Mouse (Mus musculus): ENCODE data around the gene Hspe1.
"Not testable (repeated sequence)": the region's sequence is repeated elsewhere in the genome, so short reads cannot be mapped to it uniquely, and the experiment has no call there.

Gene Hspe1

GRCm38 (mm10) chr1:55082106-55082505 lies 5.8 kb upstream of the Hspe1 start:
- DNase-seq (ENCODE audit: low read depth in 1 of 2, low spot score in 2 of 2) = no peak

DNA sequence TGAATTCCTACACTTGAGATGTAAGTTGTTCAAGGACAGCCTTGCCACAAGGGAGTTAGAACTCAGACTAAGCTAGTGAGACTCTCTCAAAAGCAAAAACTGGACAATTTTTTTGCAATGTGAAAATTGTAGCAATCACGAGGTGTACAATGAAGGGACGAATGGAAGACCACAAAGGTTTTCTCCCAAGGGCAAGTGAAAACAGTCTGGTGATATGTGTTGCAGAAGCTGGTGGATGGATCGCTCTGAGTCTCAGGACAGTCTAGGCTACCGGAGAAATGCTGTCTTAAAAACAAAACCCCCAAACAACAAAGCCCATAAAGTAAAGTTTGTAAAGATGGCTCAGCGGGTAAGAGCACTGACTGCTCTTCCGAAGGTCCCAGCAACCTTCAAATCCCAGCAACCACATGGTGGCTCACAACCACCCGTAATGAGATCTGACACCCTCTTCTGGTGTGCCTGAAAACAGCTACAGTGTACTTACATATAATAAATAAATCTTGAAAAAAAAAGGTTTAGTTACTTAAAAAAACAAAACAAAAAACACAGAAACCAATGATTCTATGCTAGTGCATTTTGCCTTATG lies 2.1 kb upstream of the Hspe1 start:
- DNase-seq (ENCODE audit: low read depth in 1 of 2, low spot score in 2 of 2) = no peak

GRCm38 (mm10) chr1:55086868-55087400 lies 998 bp upstream of the Hspe1 start:
- DNase-seq (ENCODE audit: low read depth in 1 of 2, low spot score in 2 of 2) = peak in 1 of 2 experiments; percentile 2

GRCm38 (mm10) chr1:55087401-55087904 lies 479 bp upstream of the Hspe1 start:
- peak in 1 of 2 experiments; percentile 24 for DNase-seq (ENCODE audit: low read depth in 1 of 2, low spot score in 2 of 2)

GRCm38 (mm10) chr1:55088611-55089497 lies 922 bp downstream of the Hspe1 start:
- DNase-seq (ENCODE audit: low read depth in 1 of 2, low spot score in 2 of 2) = no peak

DNA sequence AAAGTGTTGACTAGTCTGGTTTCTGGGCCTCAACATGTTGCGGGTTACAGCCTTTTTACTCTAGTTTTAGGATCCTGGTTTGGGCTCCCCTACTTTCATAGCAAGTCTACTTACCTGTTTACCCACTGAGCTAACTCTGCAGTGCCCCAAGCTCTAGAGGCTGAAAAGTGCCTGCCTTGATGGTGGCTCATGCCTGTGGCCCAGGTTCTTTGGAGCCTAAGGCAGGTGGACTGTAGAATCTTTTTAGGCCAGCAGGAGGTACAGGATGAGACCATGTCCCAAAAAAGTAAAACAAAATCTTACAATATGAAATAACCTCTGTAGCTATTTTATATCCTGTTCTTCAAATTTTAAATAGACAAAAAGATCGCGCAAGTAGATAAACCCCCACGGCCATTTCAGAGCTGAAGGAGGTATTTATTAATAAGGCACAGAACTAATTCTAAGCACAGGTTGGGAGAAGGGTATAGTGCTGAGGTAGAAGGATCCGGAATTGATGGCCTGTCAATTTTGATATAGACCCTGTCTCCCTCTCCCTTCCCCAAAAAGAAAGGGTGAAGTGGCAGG lies 1.6 kb downstream of the Hspe1 start:
- DNase-seq (ENCODE audit: low read depth in 1 of 2, low spot score in 2 of 2) = no peak

GRCm38 (mm10) chr1:55092056-55092455 lies 4.1 kb downstream of the Hspe1 start:
- no peak for DNase-seq (ENCODE audit: low read depth in 1 of 2, low spot score in 2 of 2)

DNA sequence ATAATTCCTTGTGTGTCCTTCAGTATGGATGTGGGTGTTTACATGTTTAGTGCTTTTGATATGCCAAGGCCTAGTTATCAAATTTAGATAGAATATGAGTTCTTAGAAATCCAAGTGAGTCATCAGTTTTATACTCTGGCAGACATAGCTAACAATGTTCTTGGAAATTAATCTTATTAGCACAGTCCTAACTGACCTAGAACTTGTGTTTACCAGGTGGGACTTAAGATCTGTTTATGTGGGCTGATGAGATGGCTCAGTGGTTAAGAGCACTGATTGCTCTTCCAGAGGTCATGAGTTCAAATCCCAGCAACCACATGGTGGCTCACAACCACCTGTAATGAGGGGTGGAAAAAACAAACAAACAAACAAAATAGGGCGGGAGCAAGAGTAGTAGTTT lies 4.5 kb downstream of the Hspe1 start:
- DNase-seq (ENCODE audit: low read depth in 1 of 2, low spot score in 2 of 2) = no peak

- DNase-seq (ENCODE audit: low read depth in 1 of 2, low spot score in 2 of 2) = no peak
Observed at GRCm38 (mm10) chr1:55106919-55107585, 19.1 kb downstream of the Hspe1 start.

- DNase-seq (ENCODE audit: low read depth in 1 of 2, low spot score in 2 of 2) = no peak
Observed at GRCm38 (mm10) chr1:55107644-55108043, 19.7 kb downstream of the Hspe1 start.

- no peak for DNase-seq (ENCODE audit: low read depth in 1 of 2, low spot score in 2 of 2)
Observed at GRCm38 (mm10) chr1:55108473-55108872, 20.5 kb downstream of the Hspe1 start.

DNA sequence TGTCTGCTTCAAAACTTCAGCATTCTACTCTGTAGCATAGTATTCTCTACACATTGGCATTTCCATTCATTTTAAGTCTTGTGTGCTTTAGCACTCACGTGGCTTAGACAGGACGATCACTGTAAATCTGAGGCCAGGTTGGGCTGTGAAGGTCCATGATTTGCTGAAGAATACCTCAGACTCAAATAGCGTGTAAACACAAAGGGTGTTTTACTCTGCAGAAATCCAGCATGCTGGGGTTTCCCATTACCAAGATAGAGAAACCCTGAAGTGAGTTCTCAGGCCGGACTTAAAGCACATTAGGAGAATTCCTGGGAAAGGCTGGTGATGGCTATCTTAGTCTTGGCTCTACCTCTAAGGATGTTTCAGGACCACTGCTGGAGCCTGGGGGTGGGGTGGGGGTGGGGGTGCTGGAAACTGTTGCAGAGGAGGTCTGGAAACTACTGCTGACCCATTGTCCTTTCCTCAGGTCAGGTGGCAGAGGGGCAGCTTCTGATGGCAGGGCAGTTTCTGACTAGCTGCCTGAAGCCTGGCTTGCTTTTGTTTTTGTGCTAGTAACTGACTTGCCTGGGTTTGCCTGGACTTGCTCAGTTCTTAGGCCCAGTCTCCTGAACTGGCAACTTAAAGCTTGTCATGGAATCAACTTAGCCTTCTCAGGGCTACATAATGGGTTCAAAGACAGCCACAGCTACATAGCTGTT lies 21.3 kb downstream of the Hspe1 start:
- no peak for DNase-seq (ENCODE audit: low read depth in 1 of 2, low spot score in 2 of 2)

- DNase-seq (ENCODE audit: low read depth in 1 of 2, low spot score in 2 of 2) = no peak
Observed at GRCm38 (mm10) chr1:55123046-55123445, 35.1 kb downstream of the Hspe1 start.

GRCm38 (mm10) chr1:55123561-55123960 lies 35.6 kb downstream of the Hspe1 start:
- no peak for DNase-seq (ENCODE audit: low read depth in 1 of 2, low spot score in 2 of 2)

- DNase-seq (ENCODE audit: low read depth in 1 of 2, low spot score in 2 of 2) = not testable (repeated sequence)
Observed at GRCm38 (mm10) chr1:55124136-55124535, 36.2 kb downstream of the Hspe1 start.

- DNase-seq (ENCODE audit: low read depth in 1 of 2, low spot score in 2 of 2) = no peak
Observed at GRCm38 (mm10) chr1:55129716-55130115, 41.8 kb downstream of the Hspe1 start.

DNA sequence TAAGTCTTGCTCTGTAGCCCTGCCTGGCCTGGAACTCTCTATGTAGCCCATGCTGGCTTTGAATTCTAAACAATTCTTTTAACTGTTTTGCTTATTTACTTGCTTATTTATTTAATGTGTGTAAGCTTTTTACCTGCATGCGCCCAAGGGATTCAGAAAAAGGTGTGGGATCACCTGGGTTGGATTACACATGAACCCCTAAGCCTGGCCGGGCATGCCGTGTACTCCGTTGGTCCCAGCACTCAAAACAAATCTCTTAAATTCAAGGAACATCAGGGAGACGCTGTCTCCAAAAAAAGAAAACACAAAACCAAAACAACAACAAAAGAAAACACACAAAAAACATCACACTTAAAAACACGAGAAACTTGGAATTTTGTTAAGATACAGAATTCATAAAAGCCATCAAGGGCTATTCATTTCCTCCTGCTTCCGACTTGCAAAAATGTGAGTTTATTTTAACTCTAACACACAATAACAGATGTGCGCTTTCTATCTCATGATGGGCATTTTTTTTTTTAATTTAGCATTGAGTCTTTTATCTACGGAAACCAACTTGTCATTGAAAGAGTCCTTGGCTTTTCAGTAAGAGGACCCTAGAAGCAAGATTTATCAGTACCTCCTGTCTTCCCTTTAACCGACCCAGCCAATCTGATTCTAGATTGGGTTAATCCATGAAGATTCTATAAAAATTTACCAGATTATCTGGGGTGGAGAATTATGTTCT lies 42.4 kb downstream of the Hspe1 start:
- no peak for DNase-seq (ENCODE audit: low read depth in 1 of 2, low spot score in 2 of 2)

DNA sequence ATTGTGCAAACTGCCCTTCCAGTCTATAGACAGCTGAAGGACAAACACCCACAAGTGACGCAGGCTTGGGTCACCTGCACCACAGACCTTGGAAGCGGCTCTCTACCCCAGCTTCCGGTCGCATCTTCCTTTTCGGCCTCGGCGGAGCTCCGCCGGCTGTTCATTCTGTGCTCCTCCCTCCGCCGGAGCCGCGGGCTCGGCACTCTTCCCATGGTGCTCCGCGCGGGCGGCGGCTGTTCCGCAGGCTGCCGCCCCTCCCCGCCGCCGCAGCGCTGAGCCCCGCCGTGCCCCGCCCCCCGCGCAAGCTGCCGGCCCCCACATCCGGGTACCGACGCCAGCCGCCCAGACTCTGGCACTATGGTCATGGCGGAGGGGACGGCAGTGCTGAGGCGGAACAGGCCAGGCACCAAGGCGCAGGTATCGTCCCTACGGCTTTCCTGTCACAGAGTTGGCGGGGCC lies 43.0 kb downstream of the Hspe1 start, which contains the start of gene Mob4:
Gene Mob4 (plus strand): TSS at position 289 of the 459 bp plus-strand sequence.
- DNase-seq (ENCODE audit: low read depth in 1 of 2, low spot score in 2 of 2) = peak; percentile 61 to 87

DNA sequence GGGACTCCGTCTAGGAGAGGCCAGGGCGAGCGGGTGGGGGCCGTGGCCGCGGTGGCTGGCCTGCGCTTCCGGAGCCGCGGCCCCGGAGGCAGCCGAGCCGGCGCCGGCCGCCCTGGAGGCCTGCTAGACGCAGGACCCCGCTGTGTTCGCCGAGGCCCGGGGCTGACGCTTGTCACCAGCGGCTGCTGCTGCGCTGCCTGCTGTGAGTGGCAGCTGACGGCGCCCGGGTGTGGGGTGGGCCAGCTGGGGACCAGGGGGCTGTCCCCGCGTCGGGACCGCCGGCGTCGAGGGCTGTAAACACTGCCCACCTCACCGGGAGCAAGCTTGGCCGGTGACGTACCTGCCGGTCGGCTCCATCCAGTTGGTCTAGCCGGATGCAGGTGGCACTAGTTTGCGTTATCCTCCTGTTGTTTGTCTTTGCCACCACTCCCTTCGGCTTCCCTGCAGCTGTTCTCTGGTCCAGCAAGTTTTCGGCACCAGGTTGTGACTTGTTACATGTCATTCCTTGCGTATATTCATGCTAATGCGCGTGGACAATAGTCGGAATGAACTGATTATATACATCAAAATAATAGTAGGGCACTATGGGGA lies 43.6 kb downstream of the Hspe1 start:
- no peak for DNase-seq (ENCODE audit: low read depth in 1 of 2, low spot score in 2 of 2)

All from monocyte, adult 2 months (primary cell).